Mouse (Mus musculus) heart, postnatal 0 days (tissue): ENCODE measurements around the gene Gm10160.

Experiments used
- CTCF ChIP-seq: IDR thresholded peaks from 2 replicates; pipeline ENCODE4 v1.5.1; 2016; ENCODE audit warnings: antibody characterized with exemption, control low read depth, low read depth
- EP300 ChIP-seq: IDR thresholded peaks from 2 replicates; pipeline ENCODE4 v1.6.1; 2016; ENCODE audit warnings: antibody characterized with exemption, low read depth

DNA sequence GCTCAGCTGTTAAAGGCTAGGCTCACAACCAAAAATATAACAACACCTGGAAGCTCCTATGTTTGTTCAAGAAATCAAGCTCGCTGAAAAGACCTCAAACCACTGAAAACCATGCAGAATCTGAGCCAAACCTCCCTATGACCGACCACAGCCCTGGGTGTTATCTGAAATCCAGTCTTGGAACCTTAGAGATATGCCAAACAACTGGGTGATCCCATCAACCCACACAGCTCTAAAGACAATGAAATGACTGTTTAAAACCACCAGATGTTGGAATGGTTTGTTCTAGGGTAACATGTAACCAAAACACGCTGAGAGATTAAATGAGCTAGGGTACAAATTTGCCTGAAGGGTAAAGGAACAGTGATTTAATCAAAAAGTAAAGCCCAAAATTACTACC lies 30.7 kb downstream of the Gm10160 start:
- TF ChIP-seq CTCF (no peak), EP300 (no peak)
